Mouse (Mus musculus) brain, embryonic 18.5 days (tissue): ENCODE data around the gene Satb2.

Experiments
- DNase-seq: peaks from one replicate; pipeline ENCODE4 v3.0.0-alpha.2; 2012; ENCODE audit warnings: low read depth, low spot score

Gene Satb2

GRCm38 (mm10) chr1:56973593-56973950 lies 4.9 kb downstream of the Satb2 start:
- no peak for DNase-seq

GRCm38 (mm10) chr1:56972950-56973592 lies 5.4 kb downstream of the Satb2 start:
- peak; percentile 77 for DNase-seq

GRCm38 (mm10) chr1:56972251-56972949 lies 6.0 kb downstream of the Satb2 start:
- no peak for DNase-seq

GRCm38 (mm10) chr1:56971942-56972250 lies 6.6 kb downstream of the Satb2 start:
- DNase-seq = no peak

GRCm38 (mm10) chr1:56971441-56971861 lies 7.0 kb downstream of the Satb2 start:
- DNase-seq = no peak

GRCm38 (mm10) chr1:56970740-56971141 lies 7.7 kb downstream of the Satb2 start:
- DNase-seq = no peak

- DNase-seq = no peak
These were observed 8.8 kb downstream of the Satb2 start for GRCm38 (mm10) chr1:56969364-56970360.

GRCm38 (mm10) chr1:56965879-56966579 lies 12.4 kb downstream of the Satb2 start:
- DNase-seq = no peak

GRCm38 (mm10) chr1:56964493-56964892 lies 14.0 kb downstream of the Satb2 start:
- no peak for DNase-seq

GRCm38 (mm10) chr1:56963291-56963690 lies 15.2 kb downstream of the Satb2 start:
- no peak for DNase-seq

- no peak for DNase-seq
These were observed 19.5 kb downstream of the Satb2 start for GRCm38 (mm10) chr1:56958996-56959395.

- DNase-seq = no peak
These were observed 20.5 kb downstream of the Satb2 start for GRCm38 (mm10) chr1:56957942-56958341.

GRCm38 (mm10) chr1:56956811-56957210 lies 21.6 kb downstream of the Satb2 start:
- DNase-seq = no peak

- DNase-seq = no peak
These were observed 22.7 kb downstream of the Satb2 start for GRCm38 (mm10) chr1:56955739-56956085.

GRCm38 (mm10) chr1:56955055-56955738 lies 23.3 kb downstream of the Satb2 start:
- DNase-seq = no peak

- no peak for DNase-seq
These were observed 24.9 kb downstream of the Satb2 start for GRCm38 (mm10) chr1:56953538-56953937.

- no peak for DNase-seq
These were observed 26.5 kb downstream of the Satb2 start for GRCm38 (mm10) chr1:56951980-56952379.

GRCm38 (mm10) chr1:56951525-56951924 lies 26.9 kb downstream of the Satb2 start:
- no peak for DNase-seq

GRCm38 (mm10) chr1:56939432-56939831 lies 39.0 kb downstream of the Satb2 start:
- DNase-seq = no peak

- no peak for DNase-seq
These were observed 40.0 kb downstream of the Satb2 start for GRCm38 (mm10) chr1:56938432-56938831.

- no peak for DNase-seq
These were observed 41.9 kb downstream of the Satb2 start for GRCm38 (mm10) chr1:56936554-56936953.
